Mouse (Mus musculus): Measurements from ENCODE around the gene Kcnt1.

The Kcnt1 gene

DNA sequence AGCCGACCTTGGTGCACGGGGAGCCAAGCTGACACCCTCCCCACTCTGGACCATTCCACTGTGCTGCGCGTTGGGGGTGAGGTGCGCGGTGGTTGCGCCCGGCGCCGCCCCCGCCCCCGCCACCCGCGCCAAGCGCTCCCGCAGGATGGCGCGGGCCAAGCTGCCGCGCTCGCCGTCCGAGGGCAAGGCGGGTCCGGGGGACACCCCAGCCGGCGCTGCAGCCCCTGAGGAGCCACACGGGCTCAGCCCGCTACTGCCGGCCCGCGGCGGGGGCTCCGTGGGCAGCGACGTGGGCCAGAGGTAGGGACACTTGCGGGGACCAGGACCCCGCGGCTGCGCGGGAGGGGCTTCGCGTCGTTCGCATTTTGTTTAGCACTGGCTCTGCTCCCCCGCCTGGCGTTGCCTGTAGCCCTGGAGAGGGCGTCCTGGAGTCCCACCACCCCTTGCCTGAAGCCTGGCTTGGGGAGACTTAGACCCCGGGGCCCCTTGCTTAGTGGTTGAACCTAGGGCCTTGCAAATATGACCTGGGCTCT lies 14.3 kb downstream of the Kcnt1 start:
- DNase-seq (ENCODE audit: low spot score): no peak

- DNase-seq (ENCODE audit: low spot score): no peak
Measured at GRCm38 (mm10) chr2:25878516-25878915, 15.0 kb downstream of the Kcnt1 start.

- DNase-seq (ENCODE audit: low spot score): no peak
Measured at GRCm38 (mm10) chr2:25879061-25879460, 15.5 kb downstream of the Kcnt1 start.

DNA sequence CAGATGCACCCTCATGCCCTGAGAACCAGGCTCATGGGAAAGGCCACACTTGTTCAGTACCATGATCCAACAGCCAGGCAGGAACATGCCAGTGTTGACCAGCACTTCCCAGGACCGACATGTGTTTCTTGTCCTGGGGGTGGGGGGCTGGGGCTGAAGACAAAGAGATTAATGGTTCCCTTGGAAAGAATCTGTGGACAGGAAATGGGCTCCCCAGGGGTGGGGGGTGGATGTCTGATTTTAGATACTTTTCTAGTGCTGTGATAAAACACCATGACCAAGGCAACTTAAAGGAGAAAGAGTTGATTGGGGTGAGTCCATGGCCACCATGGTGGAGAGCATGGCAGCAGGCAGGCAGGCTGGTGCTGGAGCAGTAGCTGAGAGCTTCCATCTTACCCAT lies 18.7 kb downstream of the Kcnt1 start:
- no peak for DNase-seq (ENCODE audit: low spot score)

DNA sequence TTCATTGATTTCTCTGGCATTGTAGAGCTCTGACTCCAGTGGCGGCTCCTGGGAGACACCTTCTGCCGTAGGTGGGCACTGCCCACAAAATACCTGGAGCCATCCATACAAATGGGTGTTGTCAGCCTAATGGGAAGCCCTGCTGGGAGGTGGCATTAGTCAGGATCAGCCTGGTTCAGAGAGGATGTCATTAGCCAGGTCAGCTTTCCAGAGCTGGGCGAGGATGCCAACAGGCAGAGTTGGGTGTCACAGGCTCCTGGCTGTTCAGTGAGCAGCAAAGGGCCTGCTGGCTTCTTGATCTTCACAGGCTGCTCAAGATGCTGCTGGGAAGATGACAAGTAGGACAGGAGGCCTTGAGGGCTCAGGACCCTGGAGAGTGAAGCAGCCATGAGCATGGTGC lies 21.2 kb downstream of the Kcnt1 start:
- no peak for DNase-seq (ENCODE audit: low spot score)

DNA sequence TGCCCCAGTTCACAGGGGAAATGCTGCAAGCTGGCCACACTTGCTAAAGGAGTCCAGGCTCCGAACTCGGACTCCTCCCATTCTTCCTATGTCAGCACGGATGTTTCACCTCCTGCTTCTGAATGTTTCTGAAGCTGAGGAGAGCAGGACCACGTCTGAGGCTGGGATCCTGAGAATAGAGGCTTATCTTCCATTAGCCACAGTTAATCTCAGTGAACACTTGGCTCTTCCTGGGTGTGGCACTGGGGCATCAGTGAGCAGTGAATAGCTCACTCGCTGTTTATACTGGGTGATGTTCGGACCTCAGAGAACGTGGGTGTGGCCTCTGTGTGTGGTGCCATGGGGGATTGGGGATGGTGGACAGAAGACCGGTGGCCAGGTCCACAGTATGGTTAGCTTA lies 23.7 kb downstream of the Kcnt1 start:
- DNase-seq (ENCODE audit: low spot score): no peak

GRCm38 (mm10) chr2:25888144-25888543 lies 24.6 kb downstream of the Kcnt1 start:
- DNase-seq (ENCODE audit: low spot score): no peak

DNA sequence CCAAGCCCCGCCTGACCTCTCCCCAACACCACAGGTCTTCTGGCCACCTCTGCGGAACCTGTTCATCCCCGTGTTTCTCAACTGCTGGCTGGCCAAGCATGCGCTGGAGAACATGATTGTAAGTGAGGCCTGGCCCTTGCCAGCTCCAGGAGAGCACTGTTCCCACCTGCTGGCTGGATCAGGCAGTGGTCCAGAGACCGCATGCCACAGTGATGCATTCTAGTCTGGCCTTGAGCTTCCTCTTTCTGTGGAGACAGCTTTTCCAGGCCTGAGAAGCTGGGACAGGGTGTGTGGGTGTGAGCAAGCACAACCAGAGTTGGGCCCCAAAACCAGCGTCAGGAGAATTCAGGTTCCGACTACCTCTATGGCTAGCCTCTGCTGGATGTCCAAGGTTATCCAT lies 28.9 kb downstream of the Kcnt1 start:
- no peak for DNase-seq (ENCODE audit: low spot score)

- DNase-seq (ENCODE audit: low spot score): no peak
Measured at GRCm38 (mm10) chr2:25898970-25899369, 35.4 kb downstream of the Kcnt1 start.

DNA sequence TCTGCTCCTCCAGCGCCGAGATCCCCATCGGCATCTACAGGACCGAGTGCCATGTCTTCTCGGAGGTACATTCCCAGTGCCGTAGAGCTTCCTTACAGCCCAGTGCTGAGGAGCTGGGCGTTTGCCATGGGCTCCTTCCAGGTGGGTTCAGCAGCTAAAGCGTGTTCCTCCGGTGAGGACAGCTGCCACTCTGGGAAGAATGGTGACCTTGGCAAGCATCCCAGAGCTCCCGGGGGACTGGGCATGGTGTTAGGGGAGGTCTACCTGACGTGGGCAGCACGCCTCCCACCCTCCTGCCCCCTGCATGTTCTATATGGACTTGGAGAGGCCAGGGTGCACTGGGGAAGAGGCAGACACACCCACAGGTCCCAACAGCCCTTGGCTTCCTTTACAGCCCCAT lies 46.3 kb downstream of the Kcnt1 start:
- DNase-seq (ENCODE audit: low spot score): no peak

DNA sequence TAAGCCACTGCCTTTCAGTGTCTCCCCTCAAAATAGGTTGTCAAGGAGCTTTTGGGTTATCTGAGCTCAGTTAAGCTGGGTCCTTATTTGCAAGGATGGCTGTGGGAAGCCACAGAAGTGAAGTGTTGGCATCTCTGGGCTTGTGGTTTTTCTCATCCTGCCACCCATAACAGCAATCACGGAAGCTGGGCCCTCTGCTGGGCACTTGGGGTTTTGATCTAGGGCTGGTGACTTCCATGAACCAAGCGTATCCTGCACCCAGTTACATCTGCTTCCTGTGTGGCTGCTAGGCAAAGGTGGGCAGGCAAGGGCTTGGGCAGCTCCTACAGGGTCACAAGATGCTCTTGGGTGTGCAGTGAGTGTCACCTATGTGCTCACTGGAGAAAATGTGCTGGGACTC lies 49.7 kb downstream of the Kcnt1 start:
- peak; percentile 11 for DNase-seq (ENCODE audit: low spot score)

DNA sequence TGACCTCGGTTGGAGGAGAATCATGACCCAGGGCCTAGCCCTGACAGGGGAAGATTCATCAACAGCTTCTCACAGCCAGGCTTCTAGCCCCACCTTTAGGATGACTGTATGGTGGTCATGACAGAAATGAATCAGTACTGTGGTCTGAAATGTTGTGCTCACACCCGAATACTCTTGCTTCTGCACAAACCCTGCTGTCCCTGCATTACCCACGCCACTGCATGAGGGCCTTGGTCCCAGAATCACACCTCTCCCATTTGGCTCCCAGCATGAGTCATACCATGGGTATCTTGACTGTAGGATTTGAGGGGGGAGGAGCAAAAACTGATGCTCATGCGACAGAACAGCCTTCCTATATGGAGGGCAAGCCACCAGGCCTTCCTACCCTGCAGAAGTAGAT lies 50.7 kb downstream of the Kcnt1 start:
- no peak for DNase-seq (ENCODE audit: low spot score)

DNA sequence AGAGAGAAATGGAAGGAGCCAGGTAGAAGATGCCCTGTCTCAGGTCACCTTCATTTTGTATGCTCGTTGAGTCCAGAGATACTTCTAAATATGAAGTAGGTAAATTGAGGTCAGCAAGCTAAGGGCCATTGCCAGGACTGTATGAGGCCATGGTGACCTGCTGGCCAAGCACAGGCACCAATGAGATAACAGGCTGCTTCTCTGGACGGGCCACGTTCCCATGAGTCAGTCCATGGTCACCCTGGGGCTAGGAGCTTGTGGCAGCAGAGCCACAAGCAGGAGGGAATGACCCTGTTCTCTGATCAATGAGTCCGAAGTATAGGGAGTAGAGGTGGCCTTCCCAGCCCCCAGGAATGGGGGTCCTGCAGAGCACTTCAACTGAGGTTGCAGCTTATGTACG lies 51.3 kb downstream of the Kcnt1 start:
- DNase-seq (ENCODE audit: low spot score): no peak

- no peak for DNase-seq (ENCODE audit: low spot score)
Measured at GRCm38 (mm10) chr2:25918408-25918807, 54.9 kb downstream of the Kcnt1 start.

DNA sequence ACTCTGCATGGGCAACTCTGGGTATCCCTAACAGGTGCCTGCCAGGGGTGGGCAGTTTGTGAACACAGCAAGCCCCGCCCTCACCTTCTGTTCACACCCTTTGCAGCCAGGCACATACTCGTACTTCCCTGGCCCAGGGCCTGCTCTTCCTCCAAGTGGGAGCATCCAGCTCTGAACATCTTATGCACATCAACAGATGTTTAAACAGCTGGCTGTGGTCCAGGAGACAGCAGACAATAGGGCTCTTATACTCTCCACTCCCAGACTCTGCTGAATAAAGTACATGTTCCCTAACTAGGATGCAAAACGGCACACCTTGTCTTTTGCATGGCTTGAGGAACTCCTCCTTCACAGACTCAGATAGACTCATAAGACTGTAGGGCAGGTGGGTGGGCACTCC lies 56.4 kb downstream of the Kcnt1 start:
- DNase-seq (ENCODE audit: low spot score): peak; percentile 53

GRCm38 (mm10) chr2:25923799-25924198 lies 60.3 kb downstream of the Kcnt1 start:
- no peak for DNase-seq (ENCODE audit: low spot score)

GRCm38 (mm10) chr2:25924934-25925333 lies 61.4 kb downstream of the Kcnt1 start:
- DNase-seq (ENCODE audit: low spot score): no peak

DNA sequence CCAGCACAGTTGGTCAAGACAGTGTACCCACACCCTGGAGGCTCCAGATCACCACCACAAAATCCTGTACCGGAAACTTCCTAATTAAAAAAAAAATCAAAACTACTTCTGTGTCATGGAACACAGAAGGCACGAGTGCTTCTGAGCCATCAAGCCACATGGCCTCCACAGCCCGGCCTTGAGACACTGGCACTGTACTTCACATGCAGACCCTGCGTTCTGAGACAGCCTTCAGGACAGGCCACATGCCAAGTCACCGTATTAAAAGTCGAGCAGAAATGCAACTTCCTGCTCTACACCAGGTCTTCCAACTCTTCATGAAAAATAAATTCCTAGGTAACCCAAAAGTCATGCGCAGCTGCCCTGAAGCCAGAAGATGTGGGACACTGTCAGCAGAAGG lies 64.3 kb downstream of the Kcnt1 start:
- DNase-seq (ENCODE audit: low spot score): no peak

DNA sequence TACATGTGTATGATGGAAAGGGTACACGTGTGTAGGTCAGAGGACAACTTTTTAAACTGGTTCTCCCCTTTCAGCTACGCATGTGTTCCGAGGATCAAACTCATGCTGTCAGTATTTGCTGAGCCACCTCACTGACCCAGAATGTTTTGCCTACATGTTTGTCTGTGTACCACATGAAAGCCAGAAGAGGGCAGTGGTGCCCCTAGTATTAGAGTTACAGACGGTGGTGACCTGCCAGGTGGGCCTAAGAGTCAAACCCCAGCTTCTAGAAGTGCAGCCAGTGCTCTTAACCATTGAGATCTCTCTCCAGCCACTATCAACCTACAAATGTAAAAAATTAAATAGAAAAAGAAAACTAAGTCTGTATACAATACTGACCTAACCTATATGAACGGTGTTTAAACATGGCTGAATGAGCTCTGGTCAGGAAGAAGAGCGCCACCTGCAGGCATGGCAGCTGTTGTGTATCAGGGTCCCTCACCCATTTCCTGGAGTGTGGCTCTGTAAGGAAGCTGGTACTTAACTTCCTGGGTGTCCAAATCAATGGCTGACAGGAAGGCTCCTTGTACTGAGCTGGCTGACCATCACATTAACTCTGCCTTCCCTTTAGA lies 67.8 kb downstream of the Kcnt1 start:
- DNase-seq (ENCODE audit: low spot score): peak; percentile 34

DNA sequence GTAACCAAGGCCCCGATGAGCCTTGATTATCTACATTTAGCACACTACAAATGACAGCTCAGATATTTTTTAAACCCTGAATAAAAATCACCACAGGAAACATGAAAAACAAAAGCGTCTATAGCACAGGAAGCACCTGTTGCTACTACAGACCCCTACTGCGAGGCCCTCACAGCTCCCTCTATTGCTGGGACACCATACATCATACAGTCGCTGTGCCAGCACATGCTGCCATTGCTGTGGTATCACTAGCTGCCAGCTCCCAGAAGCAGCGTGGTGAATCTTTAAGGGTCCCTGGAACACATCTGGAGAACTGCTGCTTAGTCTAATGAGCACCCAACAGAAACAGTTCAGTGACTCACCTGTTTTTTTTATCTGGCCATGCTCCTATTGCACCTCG lies 77.0 kb downstream of the Kcnt1 start:
- DNase-seq (ENCODE audit: low spot score): no peak

- DNase-seq (ENCODE audit: low spot score): peak; percentile 67
Measured at GRCm38 (mm10) chr2:25943822-25944221, 80.3 kb downstream of the Kcnt1 start.

GRCm38 (mm10) chr2:25947950-25948349 lies 84.4 kb downstream of the Kcnt1 start:
- DNase-seq (ENCODE audit: low spot score): no peak

- no peak for DNase-seq (ENCODE audit: low spot score)
Measured at GRCm38 (mm10) chr2:25949291-25949690, 85.8 kb downstream of the Kcnt1 start.

Data from MN1 (cell line).